Mouse (Mus musculus) kidney, embryonic 16.5 days (tissue): ENCODE data around the gene Dtnbp1. TPM values are rescaled to one million over a fixed set of nuclear protein-coding genes. Genes with fewer than 3 reads are reported as not detected.

Source experiments
- ATAC-seq: fragments of 200-750 bp; cut with Nextera tagmentation; 2 replicates; pipeline ENCODE4 v1.8.0; 2017; ENCODE audit warnings: moderate TSS enrichment; ENCODE audit not compliant: low FRiP score, low TSS enrichment
- H3K27ac ChIP-seq: fragments of 300-500 bp; sonication (generic); 2 replicates; pipeline ENCODE4 v1.5.1; 2014; ENCODE audit warnings: low read length
- H3K27me3 ChIP-seq: fragments of 300-500 bp; sonication (generic); 2 replicates; pipeline ENCODE4 v1.6.1; 2014; ENCODE audit warnings: low read length, control low read depth, mixed read lengths; ENCODE audit not compliant: insufficient read depth
- H3K36me3 ChIP-seq: fragments of 300-500 bp; sonication (generic); 2 replicates; pipeline ENCODE4 v1.6.1; 2014; ENCODE audit warnings: low read length, control low read depth, mixed read lengths; ENCODE audit not compliant: insufficient read depth
- H3K4me1 ChIP-seq: fragments of 300-500 bp; sonication (generic); 2 replicates; pipeline ENCODE4 v1.6.1; 2014; ENCODE audit warnings: low read length, control low read depth, mixed read lengths; ENCODE audit not compliant: insufficient read depth
- H3K4me2 ChIP-seq: fragments of 300-500 bp; sonication (generic); replicated peaks from 2 replicates; pipeline ENCODE4 v1.6.1; 2014; ENCODE audit warnings: low read depth, low read length
- H3K4me3 ChIP-seq: fragments of 300-500 bp; sonication (generic); 2 replicates; pipeline ENCODE4 v1.5.1; 2014; ENCODE audit warnings: mild to moderate bottlenecking, low read length
- H3K9ac ChIP-seq: fragments of 300-500 bp; sonication (generic); replicated peaks from 2 replicates; pipeline ENCODE4 v1.6.1; 2014; ENCODE audit warnings: low read length
- H3K9me3 ChIP-seq: fragments of 300-500 bp; sonication (generic); 2 replicates; pipeline ENCODE4 v1.6.1; 2016; ENCODE audit warnings: low read length, control low read depth
- WGBS: fragments of 180-500 bp; shearing (Covaris S2); extraction: QIAGEN DNeasy Blood & Tissue Kit; methylation state at CpG from one replicate; pipeline ENCODE4 v1.1.7; 2014; 5-methylcytosine and 5-hydroxymethylcytosine counted together
- polyA plus RNA-seq: library from polyadenylated mRNA; unstranded; fragments of >200 nt; fragmentation: Nextera tagmentation; extraction: Ambion mirVana; gene quantifications from 2 replicates; pipeline ENCODE4 v1.2.1, GENCODE M21; 2015

Gene Dtnbp1
- polyA plus RNA-seq, 1 experiment from 2014 or later, result 81.8 TPM

- no peak overlapping the region for H3K27ac ChIP-seq
- ATAC-seq, result no peak
- H3K27me3 ChIP-seq, result no peaks in the 10 kb centered on the region
- H3K9ac ChIP-seq, result no peak overlapping the region
- peaks cover 9% of the 10 kb centered on the region for H3K4me1 ChIP-seq
- 53% methylated on average over 7 of the region's 7 CpGs for WGBS
- 0 out of 2 replicates have a peak, but pooled peaks cover 7% of the 10 kb centered on the region for H3K36me3 ChIP-seq
- no peak overlapping the region for H3K4me2 ChIP-seq
- no peaks in the 10 kb centered on the region for H3K9me3 ChIP-seq
- no peak overlapping the region for H3K4me3 ChIP-seq
Measured at GRCm38 (mm10) chr13:44933575-44933974, 68.4 kb downstream of the Dtnbp1 start.

GRCm38 (mm10) chr13:44932307-44933264, 69.4 kb downstream of the Dtnbp1 start:
- Histone ChIP-seq H3K9ac (no peak overlapping the region), H3K27ac (no peak overlapping the region), H3K36me3 (0 out of 2 replicates have a peak, but pooled peaks cover 7% of the 10 kb centered on the region), H3K4me2 (no peak overlapping the region), H3K4me1 (peaks cover 9% of the 10 kb centered on the region), H3K9me3 (no peaks in the 10 kb centered on the region), H3K4me3 (no peak overlapping the region), H3K27me3 (no peaks in the 10 kb centered on the region)
- ATAC-seq, result no peak
- WGBS, result 76% methylated on average over 18 of the region's 18 CpGs

GRCm38 (mm10) chr13:44926311-44926710, 75.6 kb downstream of the Dtnbp1 start:
- Histone ChIP-seq H3K36me3 (peaks cover 37% of the 10 kb centered on the region), H3K27ac (no peak overlapping the region), H3K4me3 (no peak overlapping the region), H3K4me1 (no peaks in the 10 kb centered on the region), H3K4me2 (no peak overlapping the region), H3K27me3 (no peaks in the 10 kb centered on the region), H3K9ac (no peak overlapping the region), H3K9me3 (no peaks in the 10 kb centered on the region)
- no peak for ATAC-seq
- 83% methylated on average over 2 of the region's 2 CpGs for WGBS

- ATAC-seq, result no peak
- Histone ChIP-seq H3K9me3 (no peaks in the 10 kb centered on the region), H3K4me1 (no peaks in the 10 kb centered on the region), H3K27me3 (no peaks in the 10 kb centered on the region), H3K4me2 (no peak overlapping the region), H3K36me3 (peaks cover 39% of the 10 kb centered on the region), H3K9ac (no peak overlapping the region), H3K27ac (no peak overlapping the region), H3K4me3 (no peak overlapping the region)
- 95% methylated on average over 2 of the region's 2 CpGs for WGBS
Measured at GRCm38 (mm10) chr13:44925173-44925572, 76.8 kb downstream of the Dtnbp1 start.

GRCm38 (mm10) chr13:44924042-44924441, 77.9 kb downstream of the Dtnbp1 start:
- Histone ChIP-seq H3K27me3 (no peaks in the 10 kb centered on the region), H3K9me3 (no peaks in the 10 kb centered on the region), H3K27ac (no peak overlapping the region), H3K4me2 (no peak overlapping the region), H3K9ac (no peak overlapping the region), H3K36me3 (peaks cover 48% of the 10 kb centered on the region), H3K4me3 (no peak overlapping the region), H3K4me1 (no peaks in the 10 kb centered on the region)
- WGBS, result 95% methylated on average over 3 of the region's 3 CpGs
- ATAC-seq, result no peak

- 84% methylated on average over 5 of the region's 5 CpGs for WGBS
- no peak overlapping the region for H3K4me2 ChIP-seq
- no peaks in the 10 kb centered on the region for H3K4me1 ChIP-seq
- peaks cover 71% of the 10 kb centered on the region for H3K36me3 ChIP-seq
- H3K27ac ChIP-seq, result no peak overlapping the region
- H3K9me3 ChIP-seq, result no peaks in the 10 kb centered on the region
- no peaks in the 10 kb centered on the region for H3K27me3 ChIP-seq
- H3K4me3 ChIP-seq, result no peak overlapping the region
- no peak for ATAC-seq
- no peak overlapping the region for H3K9ac ChIP-seq
Measured at GRCm38 (mm10) chr13:44921721-44922120, 80.2 kb downstream of the Dtnbp1 start.

GRCm38 (mm10) chr13:44921095-44921494, 80.9 kb downstream of the Dtnbp1 start:
- no peaks in the 10 kb centered on the region for H3K27me3 ChIP-seq
- H3K4me2 ChIP-seq, result no peak overlapping the region
- ATAC-seq, result no peak
- H3K27ac ChIP-seq, result no peak overlapping the region
- no peaks in the 10 kb centered on the region for H3K4me1 ChIP-seq
- WGBS, result 51% methylated on average over 10 of the region's 10 CpGs
- peaks cover 76% of the 10 kb centered on the region for H3K36me3 ChIP-seq
- H3K4me3 ChIP-seq, result no peak overlapping the region
- H3K9ac ChIP-seq, result no peak overlapping the region
- no peaks in the 10 kb centered on the region for H3K9me3 ChIP-seq

GRCm38 (mm10) chr13:44918269-44918668, 83.7 kb downstream of the Dtnbp1 start:
- WGBS, result 95% methylated on average over 2 of the region's 2 CpGs
- peaks cover 88% of the 10 kb centered on the region for H3K36me3 ChIP-seq

GRCm38 (mm10) chr13:44917202-44917601, 84.7 kb downstream of the Dtnbp1 start:
- Histone ChIP-seq H3K9ac (no peak overlapping the region), H3K4me1 (no peaks in the 10 kb centered on the region), H3K4me3 (no peak overlapping the region), H3K9me3 (no peaks in the 10 kb centered on the region), H3K27me3 (no peaks in the 10 kb centered on the region), H3K27ac (no peak overlapping the region), H3K4me2 (no peak overlapping the region), H3K36me3 (peaks cover 87% of the 10 kb centered on the region)
- no peak for ATAC-seq
- WGBS, result 89% methylated on average over 4 of the region's 4 CpGs

More at GRCm38 (mm10) chr13:44918269-44918668, 83.7 kb downstream of the Dtnbp1 start:
- Histone ChIP-seq H3K9me3 (no peaks in the 10 kb centered on the region), H3K4me1 (no peaks in the 10 kb centered on the region), H3K9ac (no peak overlapping the region), H3K4me2 (no peak overlapping the region), H3K27me3 (no peaks in the 10 kb centered on the region), H3K4me3 (no peak overlapping the region), H3K27ac (no peak overlapping the region)
- ATAC-seq, result no peak

GRCm38 (mm10) chr13:44915945-44916344, 86.0 kb downstream of the Dtnbp1 start:
- Histone ChIP-seq H3K27me3 (no peaks in the 10 kb centered on the region), H3K4me3 (no peak overlapping the region), H3K36me3 (peaks cover 87% of the 10 kb centered on the region), H3K4me1 (no peaks in the 10 kb centered on the region), H3K9me3 (no peaks in the 10 kb centered on the region), H3K27ac (no peak overlapping the region), H3K4me2 (no peak overlapping the region), H3K9ac (no peak overlapping the region)
- no peak for ATAC-seq
- 71% methylated on average over 4 of the region's 4 CpGs for WGBS
